Mouse (Mus musculus) stomach, postnatal 0 days (tissue): ENCODE measurements around the gene Armcx3.

Experiments used
- CTCF ChIP-seq: IDR thresholded peaks from 2 replicates; pipeline ENCODE4 v1.5.1; 2016; ENCODE audit warnings: antibody characterized with exemption, low read depth, mild to moderate bottlenecking, moderate library complexity
- EP300 ChIP-seq: optimal IDR thresholded peaks from 2 replicates; pipeline ENCODE3; 2016; ENCODE audit warnings: antibody characterized with exemption

- TF ChIP-seq CTCF: no peak
- no peak for TF ChIP-seq EP300
Observed at GRCm38 (mm10) chrX:134739160-134739559, 17.2 kb upstream of the Armcx3 start.
